Mouse (Mus musculus) liver, adult 2 months (tissue): ENCODE measurements at regions not wholly inside any gene's neighbourhood (a gene's known extent, or its start where the extent isn't known, plus 50 kb on each side); places are given as distances from the start of the nearest gene placed in this dataset.

ENCODE experiments used
- DNase-seq: peaks from one replicate; pipeline ENCODE4 v3.0.0-alpha.2; 2011; ENCODE audit warnings: low read depth, low spot score; ENCODE audit errors: extremely low read depth
- H3K27ac ChIP-seq: fragments of 200-500 bp; replicated peaks from 2 replicates; pipeline ENCODE4 v1.5.1; 2012; ENCODE audit warnings: low read depth, mild to moderate bottlenecking, control low read depth, inconsistent platforms, low read length; ENCODE audit not compliant: insufficient read depth
- H3K27me3 ChIP-seq: fragments of 200-500 bp; 2 replicates; pipeline ENCODE4 v1.6.1; 2012; ENCODE audit warnings: mild to moderate bottlenecking, moderate library complexity, low read length, inconsistent platforms; ENCODE audit not compliant: control insufficient read depth, insufficient read depth
- H3K36me3 ChIP-seq: fragments of 200-500 bp; 2 replicates; pipeline ENCODE4 v1.6.1; 2012; ENCODE audit warnings: low read length, inconsistent platforms; ENCODE audit not compliant: control insufficient read depth, insufficient read depth
- H3K4me1 ChIP-seq: fragments of 200-500 bp; 2 replicates; pipeline ENCODE4 v1.6.1; 2011; ENCODE audit warnings: low read length; ENCODE audit not compliant: control insufficient read depth, insufficient read depth
- H3K4me3 ChIP-seq: fragments of 200-500 bp; 2 replicates; pipeline ENCODE4 v1.5.1; 2011; ENCODE audit warnings: low read depth, mild to moderate bottlenecking, control low read depth, low read length, moderate library complexity; ENCODE audit not compliant: insufficient read depth
- H3K79me2 ChIP-seq: fragments of 200-500 bp; 2 replicates; pipeline ENCODE4 v1.6.1; 2012; ENCODE audit warnings: inconsistent platforms, mild to moderate bottlenecking, low read length, moderate library complexity; ENCODE audit not compliant: control insufficient read depth, insufficient read depth
- H3K9ac ChIP-seq: fragments of 200-500 bp; 2 replicates; pipeline ENCODE4 v1.6.1; 2012; ENCODE audit warnings: low read depth, mild to moderate bottlenecking, control low read depth, inconsistent platforms, low read length
- CTCF ChIP-seq: fragments of 200-500 bp; IDR thresholded peaks from 2 replicates; pipeline ENCODE4 v1.5.1; 2011; ENCODE audit warnings: low read depth, low read length, control low read depth
- POLR2A ChIP-seq: fragments of 200-500 bp; IDR thresholded peaks from 2 replicates; pipeline ENCODE4 v1.6.1; 2011; ENCODE audit warnings: low read length, control low read depth; ENCODE audit not compliant: insufficient read depth; ENCODE audit errors: extremely low read depth
- WGBS: fragments of 180-500 bp; shearing (Covaris S2); methylation state at CpG from one replicate; pipeline ENCODE4 v1.1.7; 2018; 5-methylcytosine and 5-hydroxymethylcytosine counted together

GRCm38 (mm10) chr16:92905626-92906025 lies 79.7 kb upstream of the Runx1 start:
- Histone ChIP-seq H3K27me3 (no peaks in the 10 kb centered on the region), H3K9ac (no peak overlapping the region), H3K36me3 (no peaks in the 10 kb centered on the region), H3K79me2 (no peaks in the 10 kb centered on the region), H3K4me3 (no peak overlapping the region), H3K27ac (no peak overlapping the region), H3K4me1 (no peaks in the 10 kb centered on the region)
- TF ChIP-seq CTCF (no peak), POLR2A (no peak)
- DNase-seq: no peak
- WGBS: 89% methylated on average over 6 of the region's 6 CpGs

DNA sequence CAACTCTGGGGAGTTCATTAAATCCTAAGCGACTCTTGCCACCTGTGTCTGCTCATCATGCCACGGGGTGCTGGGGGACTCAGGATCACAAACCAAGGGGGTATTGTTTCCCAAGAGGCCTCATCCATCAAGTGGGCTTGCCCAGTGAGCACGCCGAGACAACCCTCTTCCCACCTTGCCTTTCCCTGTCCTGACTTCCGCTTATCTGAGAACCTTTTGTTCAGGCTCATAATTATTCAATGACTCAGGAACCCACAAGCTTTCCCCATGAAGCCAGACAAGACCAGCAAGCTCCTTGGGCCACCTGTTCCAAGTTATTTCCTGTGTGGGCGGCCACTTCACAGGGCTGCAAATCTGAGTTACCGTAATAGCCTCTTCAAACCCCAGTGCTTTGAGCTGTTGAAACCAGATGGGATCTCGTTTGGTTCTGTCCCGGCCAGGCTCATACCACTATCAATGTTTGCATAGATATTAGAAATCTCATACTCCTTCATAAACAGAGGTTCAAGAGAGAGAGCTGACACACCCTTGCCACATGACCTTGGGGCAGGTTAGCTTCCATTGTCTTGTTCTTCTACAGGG lies 78.0 kb upstream of the Runx1 start:
- TF ChIP-seq POLR2A: no peak
- TF ChIP-seq CTCF: no peak
- no peak for DNase-seq
- no peak overlapping the region for H3K9ac ChIP-seq
- H3K27me3 ChIP-seq: no peaks in the 10 kb centered on the region
- 79% methylated on average over 9 of the region's 9 CpGs for WGBS
- no peaks in the 10 kb centered on the region for H3K4me1 ChIP-seq
- H3K4me3 ChIP-seq: no peak overlapping the region
- no peaks in the 10 kb centered on the region for H3K36me3 ChIP-seq
- no peak overlapping the region for H3K27ac ChIP-seq
- no peaks in the 10 kb centered on the region for H3K79me2 ChIP-seq

- Histone ChIP-seq H3K79me2 (no peaks in the 10 kb centered on the region), H3K9ac (no peak overlapping the region), H3K4me3 (no peak overlapping the region), H3K27me3 (no peaks in the 10 kb centered on the region), H3K27ac (no peak overlapping the region), H3K4me1 (no peaks in the 10 kb centered on the region), H3K36me3 (no peaks in the 10 kb centered on the region)
- 88% methylated on average over 7 of the region's 7 CpGs for WGBS
- TF ChIP-seq POLR2A (no peak), CTCF (no peak)
- no peak for DNase-seq
Observed at GRCm38 (mm10) chr16:92903486-92903885, 77.5 kb upstream of the Runx1 start.

DNA sequence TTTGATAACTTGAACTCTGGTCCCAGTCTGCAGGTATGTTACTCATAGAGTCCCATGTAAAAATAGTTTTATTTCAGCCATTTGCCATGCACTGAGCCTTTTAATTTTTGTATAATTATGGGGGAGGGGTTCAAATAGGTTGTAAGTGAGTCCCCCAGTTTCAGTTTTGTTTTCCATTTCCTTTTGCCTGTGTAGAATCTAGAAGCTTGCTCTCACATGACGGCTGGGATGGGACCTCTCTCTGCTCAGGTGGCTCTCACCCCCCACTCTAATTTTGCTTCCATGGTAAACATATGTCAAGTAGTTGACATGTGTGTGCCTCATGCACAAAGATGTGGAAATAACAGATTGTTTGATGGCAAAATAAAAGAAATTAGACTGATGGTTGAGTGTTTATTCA lies 73.8 kb upstream of the Runx1 start:
- 53% methylated on average over 1 of the region's 1 CpGs for WGBS
- H3K4me1 ChIP-seq: no peaks in the 10 kb centered on the region

GRCm38 (mm10) chr16:92891741-92892140 lies 65.8 kb upstream of the Runx1 start:
- 86% methylated on average over 2 of the region's 2 CpGs for WGBS
- H3K79me2 ChIP-seq: no peaks in the 10 kb centered on the region
- no peaks in the 10 kb centered on the region for H3K4me1 ChIP-seq
- no peak for DNase-seq
- no peak overlapping the region for H3K4me3 ChIP-seq
- no peak overlapping the region for H3K27ac ChIP-seq
- H3K36me3 ChIP-seq: no peaks in the 10 kb centered on the region
- TF ChIP-seq POLR2A: no peak
- no peak for TF ChIP-seq CTCF
- no peak overlapping the region for H3K9ac ChIP-seq
- no peaks in the 10 kb centered on the region for H3K27me3 ChIP-seq

More for the DNA sequence above, 73.8 kb upstream of the Runx1 start:
- H3K27ac ChIP-seq: no peak overlapping the region
- no peak for TF ChIP-seq CTCF
- TF ChIP-seq POLR2A: no peak
- H3K27me3 ChIP-seq: no peaks in the 10 kb centered on the region
- H3K4me3 ChIP-seq: no peak overlapping the region
- no peaks in the 10 kb centered on the region for H3K36me3 ChIP-seq
- no peak overlapping the region for H3K9ac ChIP-seq
- no peak for DNase-seq
- no peaks in the 10 kb centered on the region for H3K79me2 ChIP-seq

- Histone ChIP-seq H3K27ac (no peak overlapping the region), H3K27me3 (no peaks in the 10 kb centered on the region), H3K4me3 (no peak overlapping the region), H3K9ac (no peak overlapping the region), H3K36me3 (no peaks in the 10 kb centered on the region), H3K4me1 (no peaks in the 10 kb centered on the region), H3K79me2 (no peaks in the 10 kb centered on the region)
- TF ChIP-seq CTCF: no peak
- no peak for TF ChIP-seq POLR2A
- 75% methylated on average over 3 of the region's 3 CpGs for WGBS
- DNase-seq: no peak
Observed at GRCm38 (mm10) chr16:92890713-92891112, 64.8 kb upstream of the Runx1 start.
